Mouse (Mus musculus) embryonic facial prominence, embryonic 10.5 days (tissue): Measurements from ENCODE around the gene Yeats4. TPM values are rescaled to one million over a fixed set of nuclear protein-coding genes. Genes with fewer than 3 reads are reported as not detected.

Experiments
- DNase-seq: peaks from one replicate; pipeline ENCODE4 v3.0.0-alpha.2; 2017; ENCODE audit warnings: low spot score
- H3K27ac ChIP-seq: fragments of 300-500 bp; sonication (generic); replicated peaks from 2 replicates; pipeline ENCODE4 v1.5.1; 2016; ENCODE audit warnings: mild to moderate bottlenecking
- H3K27me3 ChIP-seq: fragments of 300-500 bp; sonication (generic); replicated peaks from 2 replicates; pipeline ENCODE4 v1.6.1; 2016; ENCODE audit warnings: low read depth, mild to moderate bottlenecking; ENCODE audit not compliant: poor library complexity, severe bottlenecking
- H3K36me3 ChIP-seq: fragments of 300-500 bp; sonication (generic); replicated peaks from 2 replicates; pipeline ENCODE4 v1.6.1; 2016; ENCODE audit warnings: mild to moderate bottlenecking, moderate library complexity
- H3K4me1 ChIP-seq: fragments of 300-500 bp; sonication (generic); 2 replicates; pipeline ENCODE4 v1.6.1; 2016
- H3K4me3 ChIP-seq: fragments of 300-500 bp; sonication (generic); 2 replicates; pipeline ENCODE4 v1.5.1; 2016; ENCODE audit warnings: mild to moderate bottlenecking, moderate library complexity
- H3K9me3 ChIP-seq: fragments of 300-500 bp; sonication (generic); 2 replicates; pipeline ENCODE4 v1.6.1; 2016; ENCODE audit warnings: mild to moderate bottlenecking
- WGBS: fragments of 180-500 bp; shearing (Covaris S2); methylation state at CpG from one replicate; pipeline ENCODE4 v1.1.7; 2016; 5-methylcytosine and 5-hydroxymethylcytosine counted together
- polyA plus RNA-seq: library from polyadenylated mRNA; unstranded; fragments of >200 nt; fragmentation: Nextera tagmentation; extraction: Ambion mirVana; gene quantifications from 2 replicates; pipeline ENCODE4 v1.2.1, GENCODE M21; 2016

Yeats4 gene
- polyA plus RNA-seq = 107 and 110 TPM in 2 replicates

DNA sequence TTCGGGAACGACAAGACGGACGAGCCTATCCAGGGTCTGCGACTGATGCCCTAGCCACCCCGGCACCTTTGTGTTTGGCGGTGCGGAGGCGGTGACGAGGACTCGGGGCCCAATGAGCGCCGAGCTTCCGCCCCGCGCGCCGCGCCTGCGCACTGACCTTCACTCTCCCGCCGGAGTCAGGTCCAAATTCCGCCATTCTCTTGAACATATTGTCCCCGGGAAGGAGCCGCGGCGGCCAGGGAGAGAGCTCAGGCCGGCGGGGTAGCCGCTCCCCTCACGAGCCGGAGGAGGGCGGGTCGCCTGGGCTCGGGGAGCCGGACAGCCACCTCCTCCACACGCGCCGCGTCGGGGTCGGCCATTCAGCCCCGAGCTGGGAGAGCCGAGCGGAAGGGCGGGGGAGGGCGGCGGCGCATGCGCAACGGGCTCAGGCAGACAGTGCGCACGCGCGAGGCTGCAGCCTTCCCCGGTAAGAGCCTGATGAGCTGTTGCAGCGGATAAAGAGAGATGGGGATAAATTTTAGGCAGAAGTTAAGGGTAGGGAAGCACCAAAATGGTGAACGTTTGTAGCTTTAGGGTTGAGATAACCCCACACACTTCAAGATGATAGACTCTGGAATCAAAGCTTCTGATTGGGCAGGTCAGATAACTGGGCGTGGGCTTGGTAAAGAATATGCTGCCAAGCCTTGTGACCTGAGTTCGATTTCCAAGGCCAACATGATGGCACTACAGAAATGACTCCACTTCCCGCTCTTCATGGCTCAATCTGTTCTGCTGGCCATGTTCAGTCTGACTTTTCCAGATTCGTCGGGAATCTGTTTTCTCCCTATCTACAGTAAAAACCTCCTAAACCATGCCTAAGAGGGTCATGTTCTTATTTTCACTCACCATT lies at the start of gene Yeats4:
Yeats4 (minus strand) TSS at position 406 of the 889 bp plus-strand sequence.
- Histone ChIP-seq H3K27me3 (no peaks in the 10 kb centered on the region), H3K4me3 (peak within 1 kb of the TSS; percentile 92), H3K27ac (peak within 1 kb of the TSS; percentile 100), H3K4me1 (peaks cover 22% of the 10 kb centered on the region), H3K9me3 (no peaks in the 10 kb centered on the region), H3K36me3 (peaks cover 36% of the 10 kb centered on the region)
- DNase-seq = peak; percentile 96
- 1% methylated on average over 63 of the region's 63 CpGs for WGBS

DNA sequence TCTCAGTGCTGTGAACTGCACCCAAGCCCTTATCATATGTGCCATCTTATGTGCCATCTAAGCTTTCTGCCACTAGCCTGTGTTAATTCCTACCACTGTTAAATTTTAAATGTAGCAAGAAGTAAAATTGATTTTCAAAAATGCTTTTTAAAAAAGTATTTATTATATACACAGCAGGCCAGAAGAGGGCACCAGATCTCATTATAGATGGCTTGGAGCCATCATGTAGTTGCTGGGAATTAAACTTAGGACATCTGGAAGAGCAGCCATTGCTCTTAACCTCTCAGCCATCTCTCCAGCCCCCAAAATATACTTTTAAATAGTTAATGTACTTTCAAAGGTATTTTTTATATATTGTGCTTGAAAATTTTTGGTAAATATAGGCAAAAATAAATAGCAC lies 47.7 kb upstream of the Yeats4 start:
- no peaks in the 10 kb centered on the region for H3K4me1 ChIP-seq

DNA sequence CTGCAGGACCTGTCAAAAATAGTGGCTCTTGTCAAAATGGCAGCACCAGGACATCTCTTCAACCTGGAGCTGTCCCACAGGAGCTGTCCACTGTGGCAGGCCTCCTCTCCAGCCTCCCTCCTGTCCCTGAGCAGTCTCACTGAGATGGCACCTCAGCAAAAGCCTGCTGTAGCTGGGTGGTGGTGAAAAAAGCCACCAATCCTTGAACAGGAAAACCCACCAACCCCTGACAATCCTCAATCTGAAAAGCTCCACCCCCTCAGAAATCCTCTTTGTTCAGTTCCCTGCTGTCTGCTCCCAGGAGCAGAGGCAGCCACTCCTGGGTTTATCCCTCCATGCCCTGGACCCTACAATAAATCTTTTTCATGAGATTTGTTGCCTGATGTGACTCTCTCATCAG lies 35.6 kb upstream of the Yeats4 start:
- Histone ChIP-seq H3K4me1 (no peaks in the 10 kb centered on the region), H3K27me3 (no peaks in the 10 kb centered on the region), H3K9me3 (peaks cover 10% of the 10 kb centered on the region; the same call in 1 of the 2 replicates), H3K27ac (no peak overlapping the region), H3K36me3 (no peaks in the 10 kb centered on the region), H3K4me3 (no peak overlapping the region)
- DNase-seq = no peak

More for the DNA sequence above, 47.7 kb upstream of the Yeats4 start:
- H3K9me3 ChIP-seq = no peaks in the 10 kb centered on the region
- no peak overlapping the region for H3K4me3 ChIP-seq
- no peaks in the 10 kb centered on the region for H3K27me3 ChIP-seq
- DNase-seq = no peak
- H3K36me3 ChIP-seq = no peaks in the 10 kb centered on the region
- H3K27ac ChIP-seq = no peak overlapping the region

DNA sequence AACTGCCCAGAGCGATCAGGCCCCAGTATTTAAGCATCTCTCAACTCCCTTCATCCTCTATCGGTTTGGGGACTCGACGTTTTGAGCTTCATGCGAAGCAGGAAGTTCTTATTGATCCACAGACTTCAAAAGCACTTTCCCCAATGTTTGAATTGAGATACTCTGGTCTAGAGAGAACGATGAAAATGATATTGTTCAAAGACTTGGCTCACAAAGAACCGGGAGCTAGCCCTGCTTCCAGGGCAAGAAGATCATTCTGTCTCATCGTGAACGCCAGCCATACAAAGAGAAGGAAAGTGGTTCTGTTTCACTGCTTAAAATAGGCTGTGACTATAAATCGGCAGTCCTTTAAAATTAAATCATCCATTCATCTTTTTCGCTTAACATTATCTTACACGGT lies 14.3 kb upstream of the Yeats4 start, which contains the start of gene 9530003J23Rik:
9530003J23Rik (minus strand) TSS at position 101 of the 400 bp plus-strand sequence.
- H3K4me3 ChIP-seq = no peak within 1 kb of the TSS
- H3K4me1 ChIP-seq = no peaks in the 10 kb centered on the region
- H3K36me3 ChIP-seq = no peaks in the 10 kb centered on the region
- no peak for DNase-seq
- no peaks in the 10 kb centered on the region for H3K9me3 ChIP-seq
- WGBS = 92% methylated on average over 12 of the region's 12 CpGs
- H3K27me3 ChIP-seq = no peaks in the 10 kb centered on the region
- no peak within 1 kb of the TSS for H3K27ac ChIP-seq

- Histone ChIP-seq H3K4me1 (no peaks in the 10 kb centered on the region), H3K4me3 (no peak overlapping the region), H3K9me3 (no peaks in the 10 kb centered on the region), H3K27me3 (no peaks in the 10 kb centered on the region), H3K27ac (no peak overlapping the region), H3K36me3 (no peaks in the 10 kb centered on the region)
- WGBS = 59% methylated on average over 11 of the region's 11 CpGs
- DNase-seq = no peak
These were observed 11.6 kb upstream of the Yeats4 start for GRCm38 (mm10) chr10:117235866-117236265.

GRCm38 (mm10) chr10:117234825-117235224 lies 10.5 kb upstream of the Yeats4 start:
- H3K4me3 ChIP-seq = no peak overlapping the region
- no peaks in the 10 kb centered on the region for H3K36me3 ChIP-seq
- no peaks in the 10 kb centered on the region for H3K9me3 ChIP-seq
- 71% methylated on average over 4 of the region's 4 CpGs for WGBS
- no peaks in the 10 kb centered on the region for H3K4me1 ChIP-seq
- no peaks in the 10 kb centered on the region for H3K27me3 ChIP-seq
- H3K27ac ChIP-seq = no peak overlapping the region
- DNase-seq = no peak

- Histone ChIP-seq H3K4me1 (peaks cover 5% of the 10 kb centered on the region), H3K36me3 (no peaks in the 10 kb centered on the region), H3K27me3 (no peaks in the 10 kb centered on the region), H3K27ac (no peak overlapping the region), H3K9me3 (no peaks in the 10 kb centered on the region), H3K4me3 (no peak overlapping the region)
- peak; percentile 31 for DNase-seq
- WGBS = 72% methylated on average over 16 of the region's 16 CpGs
These were observed 5.5 kb upstream of the Yeats4 start for GRCm38 (mm10) chr10:117229826-117230225.

DNA sequence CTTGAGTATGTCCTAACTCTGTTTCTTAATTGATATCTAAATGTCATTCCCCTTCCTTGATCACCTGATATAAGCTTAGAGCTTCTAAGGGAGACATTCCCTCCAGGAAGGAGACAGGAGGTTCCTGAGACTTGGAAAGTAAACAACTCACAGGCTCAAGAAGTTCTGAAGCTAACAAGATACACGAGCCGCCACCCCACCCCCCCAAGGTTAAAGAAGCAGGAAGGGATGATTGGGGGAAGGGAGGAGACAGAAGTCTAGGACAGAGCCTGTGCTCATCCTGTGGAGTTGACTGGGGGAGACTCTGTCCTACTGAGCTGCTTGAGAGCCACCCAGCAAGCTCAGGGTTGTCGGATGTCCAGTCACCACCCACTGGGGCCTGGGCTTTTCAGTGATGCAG lies 1.7 kb upstream of the Yeats4 start:
- no peaks in the 10 kb centered on the region for H3K9me3 ChIP-seq
- H3K27me3 ChIP-seq = no peaks in the 10 kb centered on the region
- DNase-seq = no peak
- H3K27ac ChIP-seq = no peak overlapping the region
- 76% methylated on average over 3 of the region's 3 CpGs for WGBS
- H3K4me3 ChIP-seq = no peak overlapping the region
- H3K4me1 ChIP-seq = peaks cover 22% of the 10 kb centered on the region
- peaks cover 19% of the 10 kb centered on the region for H3K36me3 ChIP-seq

DNA sequence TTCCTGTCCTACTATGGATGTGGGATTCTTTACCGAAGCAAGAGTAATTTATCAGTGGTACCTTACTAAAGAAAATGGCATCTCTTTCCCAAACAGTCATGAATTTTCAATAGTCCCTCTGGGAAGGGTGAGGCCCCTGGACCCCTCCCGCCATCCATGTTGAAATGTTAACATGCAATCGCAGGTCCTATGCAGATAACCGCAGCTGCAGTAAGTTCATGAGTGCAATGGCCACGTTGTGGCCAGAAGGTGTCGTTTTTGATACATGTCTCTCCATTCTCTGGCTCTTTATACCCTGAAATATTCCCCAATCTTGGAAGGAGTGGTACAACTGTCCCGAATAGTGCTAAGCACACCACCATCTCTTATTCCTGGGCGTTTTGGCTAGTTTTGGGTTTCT lies 787 bp upstream of the Yeats4 start:
- H3K9me3 ChIP-seq = no peaks in the 10 kb centered on the region
- H3K36me3 ChIP-seq = peaks cover 28% of the 10 kb centered on the region
- no peaks in the 10 kb centered on the region for H3K27me3 ChIP-seq
- peak; percentile 16 for DNase-seq
- peak overlapping the region; percentile 92 for H3K4me3 ChIP-seq
- peak overlapping the region; percentile 100; the same call in 1 of the 2 replicates for H3K27ac ChIP-seq
- H3K4me1 ChIP-seq = peaks cover 22% of the 10 kb centered on the region
- 55% methylated on average over 8 of the region's 8 CpGs for WGBS

GRCm38 (mm10) chr10:117223758-117224101 lies 577 bp downstream of the Yeats4 start:
- no peak for DNase-seq
- no peaks in the 10 kb centered on the region for H3K9me3 ChIP-seq
- peaks cover 39% of the 10 kb centered on the region for H3K36me3 ChIP-seq
- peaks cover 22% of the 10 kb centered on the region for H3K4me1 ChIP-seq
- H3K4me3 ChIP-seq = peak overlapping the region; percentile 92
- peak overlapping the region; percentile 100 for H3K27ac ChIP-seq
- H3K27me3 ChIP-seq = no peaks in the 10 kb centered on the region
- WGBS = under 1% methylated on average over 9 of the region's 9 CpGs

GRCm38 (mm10) chr10:117222821-117223220 lies 1.5 kb downstream of the Yeats4 start:
- Histone ChIP-seq H3K9me3 (peaks cover 4% of the 10 kb centered on the region; the same call in 1 of the 2 replicates), H3K27ac (no peak overlapping the region), H3K4me1 (peaks cover 22% of the 10 kb centered on the region), H3K36me3 (peaks cover 48% of the 10 kb centered on the region), H3K4me3 (peak overlapping the region; percentile 92), H3K27me3 (no peaks in the 10 kb centered on the region)
- WGBS = 52% methylated on average over 3 of the region's 3 CpGs
- no peak for DNase-seq

GRCm38 (mm10) chr10:117218351-117218750 lies 6.0 kb downstream of the Yeats4 start:
- DNase-seq = no peak
- 95% methylated on average over 8 of the region's 8 CpGs for WGBS
- Histone ChIP-seq H3K27ac (no peak overlapping the region), H3K9me3 (peaks cover 4% of the 10 kb centered on the region; the same call in 1 of the 2 replicates), H3K27me3 (no peaks in the 10 kb centered on the region), H3K4me3 (no peak overlapping the region), H3K4me1 (peaks cover 10% of the 10 kb centered on the region), H3K36me3 (peaks cover 89% of the 10 kb centered on the region)

- peaks cover 94% of the 10 kb centered on the region for H3K36me3 ChIP-seq
- 84% methylated on average over 20 of the region's 20 CpGs for whole genome bisulfite sequencing
These were observed 7.0 kb downstream of the Yeats4 start for GRCm38 (mm10) chr10:117217246-117217840.

More at GRCm38 (mm10) chr10:117217246-117217840, 7.0 kb downstream of the Yeats4 start:
- H3K27me3 ChIP-seq = no peaks in the 10 kb centered on the region
- no peak overlapping the region for H3K4me3 ChIP-seq
- H3K4me1 ChIP-seq = 0 out of 2 replicates have a peak, but pooled peaks cover under 1% of the 10 kb centered on the region
- H3K9me3 ChIP-seq = peaks cover 4% of the 10 kb centered on the region; the same call in 1 of the 2 replicates
- no peak overlapping the region for H3K27ac ChIP-seq
- no peak for DNase-seq
